Mouse (Mus musculus) embryonic facial prominence, embryonic 14.5 days (tissue): ENCODE results near the gene Nlrc4. TPM values are rescaled to one million over a fixed set of nuclear protein-coding genes. Genes with fewer than 3 reads are reported as not detected.

Experiments used
- ATAC-seq: fragments of 200-750 bp; cut with Nextera tagmentation; 2 replicates; pipeline ENCODE4 v1.8.0; 2017; ENCODE audit warnings: low read depth, moderate number of reproducible peaks, moderate TSS enrichment
- DNase-seq: peaks from one replicate; pipeline ENCODE4 v3.0.0-alpha.2; 2015; ENCODE audit warnings: low spot score
- H3K27ac ChIP-seq: fragments of 300-500 bp; sonication (generic); replicated peaks from 2 replicates; pipeline ENCODE4 v1.5.1; 2014; ENCODE audit warnings: low read depth, mild to moderate bottlenecking, low read length, moderate library complexity
- H3K27me3 ChIP-seq: fragments of 300-500 bp; sonication (generic); replicated peaks from 2 replicates; pipeline ENCODE4 v1.6.1; 2014; ENCODE audit warnings: low read length; ENCODE audit not compliant: control insufficient read depth, insufficient read depth
- H3K36me3 ChIP-seq: fragments of 300-500 bp; sonication (generic); 2 replicates; pipeline ENCODE4 v1.6.1; 2014; ENCODE audit warnings: low read length, mixed read lengths; ENCODE audit not compliant: control insufficient read depth, insufficient read depth
- H3K4me1 ChIP-seq: fragments of 300-500 bp; sonication (generic); 2 replicates; pipeline ENCODE4 v1.6.1; 2014; ENCODE audit warnings: antibody characterized with exemption, low read length; ENCODE audit not compliant: control insufficient read depth, insufficient read depth
- H3K4me2 ChIP-seq: fragments of 300-500 bp; sonication (generic); 2 replicates; pipeline ENCODE4 v1.6.1; 2014; ENCODE audit warnings: low read depth, mild to moderate bottlenecking, low read length, moderate library complexity, mixed read lengths
- H3K4me3 ChIP-seq: fragments of 300-500 bp; sonication (generic); 2 replicates; pipeline ENCODE4 v1.5.1; 2014; ENCODE audit warnings: low read depth, mild to moderate bottlenecking, low read length
- H3K9ac ChIP-seq: fragments of 300-500 bp; sonication (generic); 2 replicates; pipeline ENCODE4 v1.6.1; 2014; ENCODE audit warnings: low read depth, mild to moderate bottlenecking, low read length, moderate library complexity, mixed read lengths
- H3K9me3 ChIP-seq: fragments of 300-500 bp; sonication (generic); 2 replicates; pipeline ENCODE4 v1.6.1; 2016; ENCODE audit warnings: low read length; ENCODE audit not compliant: control insufficient read depth
- WGBS: fragments of 180-500 bp; shearing (Covaris S2); extraction: QIAGEN DNeasy Blood & Tissue Kit; methylation state at CpG from one replicate; pipeline ENCODE4 v1.1.7; 2014; 5-methylcytosine and 5-hydroxymethylcytosine counted together
- polyA plus RNA-seq: library from polyadenylated mRNA; unstranded; fragments of >200 nt; fragmentation: Nextera tagmentation; extraction: Ambion mirVana; gene quantifications from 2 replicates; pipeline ENCODE4 v1.2.1, GENCODE M21; 2014

Gene Nlrc4
- polyA plus RNA-seq, 1 experiment from 2014 or later, result 0.22 TPM

- 83% methylated on average over 10 of the region's 10 CpGs for WGBS
- Histone ChIP-seq H3K9ac (no peak overlapping the region), H3K4me2 (no peak overlapping the region), H3K4me1 (no peaks in the 10 kb centered on the region), H3K9me3 (no peaks in the 10 kb centered on the region), H3K36me3 (no peaks in the 10 kb centered on the region), H3K27me3 (no peaks in the 10 kb centered on the region), H3K27ac (no peak overlapping the region), H3K4me3 (no peak overlapping the region)
- ATAC-seq (no peak), DNase-seq (no peak)
Observed at GRCm38 (mm10) chr17:74449776-74450175, 9.2 kb downstream of the Nlrc4 start.

GRCm38 (mm10) chr17:74440486-74440885 is 18.5 kb downstream of the Nlrc4 start:
- Histone ChIP-seq H3K27me3 (no peaks in the 10 kb centered on the region), H3K4me3 (no peak overlapping the region), H3K36me3 (no peaks in the 10 kb centered on the region), H3K9ac (no peak overlapping the region), H3K4me1 (no peaks in the 10 kb centered on the region), H3K4me2 (no peak overlapping the region), H3K9me3 (no peaks in the 10 kb centered on the region), H3K27ac (no peak overlapping the region)
- 75% methylated on average over 5 of the region's 5 CpGs for WGBS
- no peak for ATAC-seq
- DNase-seq, result no peak

- Histone ChIP-seq H3K36me3 (no peaks in the 10 kb centered on the region), H3K4me3 (no peak overlapping the region)
Observed at GRCm38 (mm10) chr17:74437762-74438161, 21.2 kb downstream of the Nlrc4 start.

GRCm38 (mm10) chr17:74432631-74433030 is 26.3 kb downstream of the Nlrc4 start:
- Histone ChIP-seq H3K27me3 (no peaks in the 10 kb centered on the region), H3K36me3 (peaks cover 13% of the 10 kb centered on the region; the same call in 1 of the 2 replicates), H3K4me3 (no peak overlapping the region), H3K4me2 (no peak overlapping the region), H3K9me3 (no peaks in the 10 kb centered on the region), H3K4me1 (no peaks in the 10 kb centered on the region), H3K27ac (no peak overlapping the region), H3K9ac (no peak overlapping the region)
- 84% methylated on average over 5 of the region's 5 CpGs for WGBS
- ATAC-seq, result no peak
- no peak for DNase-seq

More at GRCm38 (mm10) chr17:74437762-74438161, 21.2 kb downstream of the Nlrc4 start:
- H3K9me3 ChIP-seq, result no peaks in the 10 kb centered on the region
- no peak overlapping the region for H3K27ac ChIP-seq
- ATAC-seq (no peak), DNase-seq (no peak)
- no peak overlapping the region for H3K4me2 ChIP-seq
- WGBS, result 76% methylated on average over 9 of the region's 9 CpGs
- H3K27me3 ChIP-seq, result no peaks in the 10 kb centered on the region
- H3K9ac ChIP-seq, result no peak overlapping the region
- H3K4me1 ChIP-seq, result no peaks in the 10 kb centered on the region

GRCm38 (mm10) chr17:74431481-74431880 is 27.5 kb downstream of the Nlrc4 start:
- ATAC-seq (no peak), DNase-seq (peak; percentile 21)
- H3K4me2 ChIP-seq, result no peak overlapping the region
- no peak overlapping the region for H3K9ac ChIP-seq
- no peaks in the 10 kb centered on the region for H3K27me3 ChIP-seq
- H3K4me3 ChIP-seq, result no peak overlapping the region
- peaks cover 24% of the 10 kb centered on the region; the same call in 1 of the 2 replicates for H3K36me3 ChIP-seq
- 69% methylated on average over 13 of the region's 13 CpGs for WGBS
- H3K4me1 ChIP-seq, result no peaks in the 10 kb centered on the region
- no peaks in the 10 kb centered on the region for H3K9me3 ChIP-seq
- no peak overlapping the region for H3K27ac ChIP-seq

GRCm38 (mm10) chr17:74430074-74430473 is 28.9 kb downstream of the Nlrc4 start:
- Histone ChIP-seq H3K4me3 (no peak overlapping the region), H3K9me3 (no peaks in the 10 kb centered on the region), H3K4me2 (no peak overlapping the region), H3K27ac (no peak overlapping the region), H3K4me1 (no peaks in the 10 kb centered on the region), H3K36me3 (peaks cover 36% of the 10 kb centered on the region), H3K9ac (no peak overlapping the region), H3K27me3 (no peaks in the 10 kb centered on the region)
- ATAC-seq, result no peak
- WGBS, result 83% methylated on average over 8 of the region's 8 CpGs
- DNase-seq, result no peak

GRCm38 (mm10) chr17:74424401-74425005 is 34.4 kb downstream of the Nlrc4 start:
- Histone ChIP-seq H3K4me1 (no peaks in the 10 kb centered on the region), H3K4me3 (no peak overlapping the region), H3K4me2 (no peak overlapping the region), H3K27me3 (no peaks in the 10 kb centered on the region), H3K9ac (no peak overlapping the region), H3K36me3 (peaks cover 85% of the 10 kb centered on the region), H3K9me3 (no peaks in the 10 kb centered on the region), H3K27ac (no peak overlapping the region)
- no peak for DNase-seq
- ATAC-seq, result no peak
- WGBS, result 86% methylated on average over 12 of the region's 12 CpGs

- Histone ChIP-seq H3K4me3 (no peak overlapping the region), H3K36me3 (peaks cover 84% of the 10 kb centered on the region), H3K9ac (no peak overlapping the region), H3K9me3 (no peaks in the 10 kb centered on the region), H3K27me3 (no peaks in the 10 kb centered on the region), H3K4me1 (no peaks in the 10 kb centered on the region), H3K27ac (no peak overlapping the region), H3K4me2 (no peak overlapping the region)
- DNase-seq (no peak), ATAC-seq (no peak)
- WGBS, result 52% methylated on average over 2 of the region's 2 CpGs
Observed at GRCm38 (mm10) chr17:74420656-74421055, 38.3 kb downstream of the Nlrc4 start.

GRCm38 (mm10) chr17:74418171-74418570 is 40.8 kb downstream of the Nlrc4 start:
- H3K4me1 ChIP-seq, result no peaks in the 10 kb centered on the region
- H3K36me3 ChIP-seq, result peaks cover 86% of the 10 kb centered on the region
- H3K27me3 ChIP-seq, result no peaks in the 10 kb centered on the region
- no peak overlapping the region for H3K4me3 ChIP-seq
- no peak overlapping the region for H3K4me2 ChIP-seq
- H3K27ac ChIP-seq, result no peak overlapping the region
- no peaks in the 10 kb centered on the region for H3K9me3 ChIP-seq
- no peak for ATAC-seq
- 22% methylated on average over 4 of the region's 4 CpGs for WGBS
- no peak overlapping the region for H3K9ac ChIP-seq
- no peak for DNase-seq
